Mouse (Mus musculus) splenic B cell, adult 2 months (primary cell): ENCODE results near the gene Cst7.
"Not testable (repeated sequence)": the region's sequence is repeated elsewhere in the genome, so short reads cannot be mapped to it uniquely, and the experiment has no call there.

Experiments
- DNase-seq: peaks from one replicate; pipeline ENCODE4 v3.0.0-alpha.2; 2011; ENCODE audit warnings: low read depth, low spot score
- H3K27me3 ChIP-seq: 2 replicates; pipeline ENCODE4 v1.6.1; 2012; ENCODE audit warnings: mild to moderate bottlenecking, low read length, moderate library complexity, mixed read lengths; ENCODE audit not compliant: control insufficient read depth, poor library complexity, insufficient read depth, severe bottlenecking
- H3K36me3 ChIP-seq: 2 replicates; pipeline ENCODE4 v1.6.1; 2012; ENCODE audit warnings: mild to moderate bottlenecking, low read length, moderate library complexity, mixed read lengths; ENCODE audit not compliant: control insufficient read depth, poor library complexity, insufficient read depth, severe bottlenecking

Cst7 gene

GRCm38 (mm10) chr2:150569847-150570590, at the start of gene Cst7:
Gene Cst7 (plus strand): TSS chr2:150570415.
- no peaks in the 10 kb centered on the region for H3K36me3 ChIP-seq
- H3K27me3 ChIP-seq, result no peaks in the 10 kb centered on the region
- DNase-seq, result peak; percentile 25

DNA sequence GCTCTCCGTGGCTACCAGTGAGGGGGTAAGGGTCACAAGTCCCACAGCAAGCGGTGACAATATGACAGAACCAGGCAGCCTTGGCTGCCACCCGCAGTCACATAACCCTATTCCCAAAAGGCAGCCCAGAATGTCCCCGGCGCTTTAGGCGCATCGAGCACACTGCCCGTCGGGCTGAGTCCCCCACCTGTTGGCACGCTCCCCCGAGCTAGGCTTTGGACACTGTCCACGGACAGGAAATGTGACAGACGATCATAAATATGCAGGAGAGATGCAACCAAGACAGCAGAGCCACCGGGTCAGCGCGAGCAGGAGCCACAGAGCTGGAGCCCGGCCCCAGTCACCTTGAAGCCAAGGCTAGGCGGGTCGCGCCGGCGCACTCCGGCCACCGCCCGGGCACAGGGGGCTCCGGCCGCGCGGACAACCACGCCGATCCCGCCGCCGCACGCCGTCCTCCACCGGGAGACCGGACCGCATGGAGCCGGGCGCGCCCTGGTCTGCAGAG, 44.5 kb upstream of the Cst7 start:
- no peaks in the 10 kb centered on the region for H3K27me3 ChIP-seq
- no peak for DNase-seq
- no peaks in the 10 kb centered on the region for H3K36me3 ChIP-seq

DNA sequence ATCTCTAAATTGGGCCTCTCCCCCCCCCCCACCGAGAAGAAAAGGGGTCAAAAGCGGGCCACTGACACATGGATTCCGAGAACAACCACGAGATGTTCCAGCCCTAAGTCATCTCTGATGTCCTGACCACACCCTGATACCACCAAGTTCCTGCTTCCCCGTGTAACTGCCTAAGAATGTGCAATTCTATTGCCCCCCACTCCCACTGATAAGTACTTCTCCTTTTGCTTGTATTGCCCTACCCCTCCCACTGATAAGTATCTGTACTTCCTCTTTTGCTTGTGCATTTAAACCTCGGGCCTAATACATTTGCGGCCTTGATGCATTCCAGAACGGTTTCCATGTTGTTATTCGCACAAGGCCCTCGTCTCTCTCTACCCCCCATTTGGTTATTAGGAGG, 20.6 kb upstream of the Cst7 start:
- not testable (repeated sequence) for H3K27me3 ChIP-seq, DNase-seq, H3K36me3 ChIP-seq

DNA sequence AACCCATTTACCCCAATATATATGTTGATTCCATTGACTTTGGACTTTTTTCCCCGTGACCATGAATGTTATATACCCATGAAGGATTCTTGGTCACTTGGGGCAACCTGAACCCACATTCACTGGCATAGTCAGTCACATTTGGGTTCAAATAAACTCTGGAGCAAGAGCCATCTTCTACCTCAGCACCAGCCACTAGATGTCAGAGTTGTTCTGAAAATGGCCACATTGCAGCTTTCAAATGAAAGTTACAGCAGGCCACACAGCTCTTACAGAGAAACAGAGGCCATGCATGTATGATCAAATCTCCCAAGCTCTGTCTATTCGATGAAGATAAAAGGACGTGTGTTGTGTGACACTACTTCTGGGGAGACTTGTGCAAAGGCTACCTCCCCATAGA, 11.6 kb upstream of the Cst7 start:
- Histone ChIP-seq H3K27me3 (no peaks in the 10 kb centered on the region), H3K36me3 (no peaks in the 10 kb centered on the region)
- peak; percentile 63 for DNase-seq

- no peaks in the 10 kb centered on the region for H3K36me3 ChIP-seq
- DNase-seq, result no peak
Measured at GRCm38 (mm10) chr2:150567051-150567450, 3.2 kb upstream of the Cst7 start.

DNA sequence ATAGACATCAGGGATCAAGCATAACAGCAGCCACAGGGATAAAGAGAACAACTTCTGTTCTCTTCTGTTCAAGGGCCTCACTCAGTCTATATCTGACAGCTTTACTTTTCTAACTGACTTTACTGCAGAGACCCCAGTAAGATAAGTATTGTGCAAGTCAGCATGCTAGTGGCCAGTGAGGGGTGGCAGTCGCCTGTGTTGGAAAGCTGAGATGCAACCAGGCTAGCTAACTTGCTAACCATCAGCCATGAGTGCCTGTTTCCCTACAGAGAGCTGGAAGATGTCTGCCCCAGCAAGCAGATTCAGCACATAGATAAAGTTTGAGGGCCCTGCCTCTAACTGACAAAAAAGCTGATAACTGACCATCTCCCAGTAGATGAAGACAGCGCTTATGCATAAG, 546 bp downstream of the Cst7 start:
- no peaks in the 10 kb centered on the region for H3K36me3 ChIP-seq
- DNase-seq, result no peak

More at GRCm38 (mm10) chr2:150567051-150567450, 3.2 kb upstream of the Cst7 start:
- H3K27me3 ChIP-seq, result no peaks in the 10 kb centered on the region

GRCm38 (mm10) chr2:150572463-150572862, 2.2 kb downstream of the Cst7 start:
- Histone ChIP-seq H3K36me3 (no peaks in the 10 kb centered on the region), H3K27me3 (no peaks in the 10 kb centered on the region)
- no peak for DNase-seq

More for the DNA sequence above, 546 bp downstream of the Cst7 start:
- H3K27me3 ChIP-seq, result no peaks in the 10 kb centered on the region

GRCm38 (mm10) chr2:150576256-150576655, 6.0 kb downstream of the Cst7 start:
- no peaks in the 10 kb centered on the region for H3K36me3 ChIP-seq
- H3K27me3 ChIP-seq, result no peaks in the 10 kb centered on the region
- no peak for DNase-seq

DNA sequence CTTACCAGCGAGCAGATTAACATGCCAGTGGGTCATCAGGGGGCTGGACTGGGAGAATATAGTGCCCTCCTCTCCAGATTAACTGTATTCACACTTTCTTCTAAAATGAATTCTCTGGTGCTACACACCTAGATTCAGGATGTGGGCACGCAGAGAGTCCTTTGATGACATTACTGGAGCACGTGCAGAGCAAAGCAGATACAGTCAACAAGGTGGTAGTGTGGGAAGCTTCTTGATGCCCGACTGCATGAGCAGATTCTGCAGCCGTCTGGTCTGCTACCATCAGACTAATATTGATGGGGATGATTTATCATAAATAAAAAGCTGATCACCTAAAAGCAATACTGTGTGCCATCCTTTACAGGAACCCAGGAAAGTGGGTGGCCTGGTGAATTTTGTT, 8.4 kb downstream of the Cst7 start:
- H3K27me3 ChIP-seq, result no peaks in the 10 kb centered on the region
- no peaks in the 10 kb centered on the region for H3K36me3 ChIP-seq
- no peak for DNase-seq

DNA sequence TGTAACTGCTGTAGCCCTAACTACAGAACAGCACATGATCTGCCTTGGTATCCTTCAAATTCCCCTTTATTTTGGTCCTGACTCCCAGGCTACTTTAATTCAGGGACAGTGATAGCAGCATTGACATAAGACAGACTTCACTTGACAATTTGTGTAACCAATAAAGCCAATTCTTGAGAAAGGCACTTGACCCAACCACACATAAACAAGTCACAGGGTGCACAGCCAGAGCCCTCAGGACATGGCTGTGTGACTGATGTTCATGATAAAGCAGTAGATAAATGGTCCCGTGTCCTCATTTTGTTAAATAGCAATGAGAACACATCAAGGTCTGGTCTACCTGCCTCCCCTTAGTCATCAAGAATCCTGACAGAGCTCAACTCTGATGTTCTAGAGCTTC, 9.4 kb downstream of the Cst7 start:
- no peak for DNase-seq
- no peaks in the 10 kb centered on the region for H3K36me3 ChIP-seq
- no peaks in the 10 kb centered on the region for H3K27me3 ChIP-seq

GRCm38 (mm10) chr2:150589076-150589475, 18.9 kb downstream of the Cst7 start:
- H3K36me3 ChIP-seq, result peaks cover 7% of the 10 kb centered on the region; the same call in 1 of the 2 replicates
- no peak for DNase-seq

GRCm38 (mm10) chr2:150595411-150596190, 25.4 kb downstream of the Cst7 start:
- H3K36me3 ChIP-seq, result peaks cover 3% of the 10 kb centered on the region; the same call in 1 of the 2 replicates
- DNase-seq, result no peak
- no peaks in the 10 kb centered on the region for H3K27me3 ChIP-seq

More at GRCm38 (mm10) chr2:150589076-150589475, 18.9 kb downstream of the Cst7 start:
- H3K27me3 ChIP-seq, result no peaks in the 10 kb centered on the region

GRCm38 (mm10) chr2:150600263-150600662, 30.0 kb downstream of the Cst7 start:
- DNase-seq, result no peak
- Histone ChIP-seq H3K27me3 (no peaks in the 10 kb centered on the region), H3K36me3 (no peaks in the 10 kb centered on the region; the same call in 1 of the 2 replicates)

DNA sequence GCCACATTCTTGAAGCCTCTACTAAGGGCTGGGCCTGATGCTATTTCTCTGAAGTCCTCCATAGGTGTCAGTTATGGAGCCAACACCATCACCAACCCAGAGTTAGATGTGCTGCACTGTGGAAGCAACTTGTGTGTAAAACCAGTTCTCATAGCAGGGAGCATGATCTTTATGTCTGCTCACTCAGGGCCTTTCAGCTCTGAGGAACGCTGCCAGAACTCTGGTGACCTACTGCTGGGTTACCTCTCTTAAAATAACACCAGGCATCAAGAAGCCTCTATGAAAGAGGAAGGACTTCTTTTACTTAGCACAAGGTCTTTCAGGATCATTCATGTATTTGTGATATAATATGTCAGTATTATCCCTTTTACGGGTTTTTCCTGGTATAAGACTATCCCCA, 32.0 kb downstream of the Cst7 start:
- no peak for DNase-seq
- Histone ChIP-seq H3K27me3 (no peaks in the 10 kb centered on the region), H3K36me3 (no peaks in the 10 kb centered on the region; the same call in 1 of the 2 replicates)

DNA sequence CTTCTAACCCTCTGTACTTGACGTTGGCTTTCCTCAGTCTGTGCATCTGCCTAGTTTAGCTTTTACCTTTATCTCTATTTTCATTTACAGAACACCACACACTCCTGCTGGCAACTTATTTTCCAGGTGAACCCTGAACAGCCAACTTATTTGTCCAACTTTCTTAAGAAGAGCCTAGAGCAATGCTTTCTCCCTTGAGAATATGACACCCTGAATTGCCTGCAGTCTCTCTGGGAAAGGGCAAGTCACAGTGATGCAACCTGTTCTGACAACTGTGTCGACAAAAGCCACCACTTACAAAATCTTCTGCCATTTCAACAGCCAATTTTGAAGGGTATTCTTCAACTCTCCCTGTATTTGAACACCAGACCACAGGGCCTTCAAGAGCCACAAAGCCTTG, 34.6 kb downstream of the Cst7 start:
- no peak for DNase-seq
- Histone ChIP-seq H3K27me3 (no peaks in the 10 kb centered on the region), H3K36me3 (no peaks in the 10 kb centered on the region)
